Mouse (Mus musculus) ovary, adult 18-20 months (tissue): ENCODE data around the gene 1700020N01Rik.

Experiments
- DNase-seq: peaks from one replicate; pipeline ENCODE4 v3.0.0; 2022; ENCODE audit warnings: low spot score, mixed read lengths

The 1700020N01Rik gene

DNA sequence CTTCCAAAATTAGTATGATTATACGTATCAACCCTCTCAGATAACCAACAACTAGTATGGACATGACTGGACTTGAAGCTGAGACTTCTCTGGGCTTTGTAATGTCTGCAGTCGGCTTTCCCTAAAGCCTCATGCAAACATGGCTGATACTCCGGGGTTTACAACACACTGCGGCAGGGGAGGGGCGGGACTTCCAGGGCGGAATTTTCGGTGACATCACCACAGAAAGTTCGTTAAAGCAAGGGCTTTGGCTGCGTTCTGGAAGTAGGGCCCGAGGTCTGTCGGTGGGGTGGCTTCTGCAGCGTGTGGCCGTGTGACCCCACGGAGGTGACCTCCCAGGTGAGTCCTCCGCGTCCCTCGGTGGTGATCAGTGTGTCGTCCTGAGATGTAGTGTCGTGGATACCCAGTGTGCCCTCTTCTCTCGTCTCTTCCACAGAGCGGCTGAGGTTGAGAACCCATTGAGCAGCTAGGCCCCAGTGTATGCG lies at the start of gene 1700020N01Rik:
TSS of gene 1700020N01Rik (plus strand) at position 250 of the 485 bp plus-strand sequence.
- no peak for DNase-seq

DNA sequence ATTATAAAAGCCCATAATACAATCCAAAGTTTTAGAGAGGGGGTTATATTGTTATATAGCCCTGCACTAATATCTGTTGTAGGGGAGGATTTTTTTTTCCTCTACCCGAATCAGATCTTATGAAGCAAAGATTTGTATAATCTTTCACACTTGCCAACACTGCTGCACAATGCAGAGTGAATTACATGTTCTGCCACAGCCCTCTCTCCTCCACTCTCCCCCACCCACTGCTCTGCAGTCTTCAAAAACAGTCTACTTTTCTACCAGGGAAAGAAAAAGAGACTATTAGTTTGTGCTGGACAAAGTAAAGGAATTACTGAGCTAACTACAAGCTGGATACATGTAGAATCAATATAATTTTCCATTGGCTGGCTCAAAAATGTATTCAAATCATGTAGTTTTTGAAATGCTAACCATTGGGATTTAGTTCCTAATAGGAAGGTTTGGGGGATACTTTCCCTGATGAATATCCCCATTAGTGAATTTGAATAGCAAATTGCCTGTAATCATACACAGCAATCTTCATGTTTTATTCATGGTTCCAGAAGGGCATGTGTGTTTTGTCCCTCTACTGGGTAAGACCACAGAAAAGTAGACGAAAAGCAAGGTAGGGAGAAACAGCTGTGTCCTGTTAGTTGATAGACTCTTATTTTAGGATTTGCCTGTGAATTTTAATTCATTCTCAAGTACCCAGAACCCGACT lies 49.2 kb upstream of the 1700020N01Rik start:
- no peak for DNase-seq

DNA sequence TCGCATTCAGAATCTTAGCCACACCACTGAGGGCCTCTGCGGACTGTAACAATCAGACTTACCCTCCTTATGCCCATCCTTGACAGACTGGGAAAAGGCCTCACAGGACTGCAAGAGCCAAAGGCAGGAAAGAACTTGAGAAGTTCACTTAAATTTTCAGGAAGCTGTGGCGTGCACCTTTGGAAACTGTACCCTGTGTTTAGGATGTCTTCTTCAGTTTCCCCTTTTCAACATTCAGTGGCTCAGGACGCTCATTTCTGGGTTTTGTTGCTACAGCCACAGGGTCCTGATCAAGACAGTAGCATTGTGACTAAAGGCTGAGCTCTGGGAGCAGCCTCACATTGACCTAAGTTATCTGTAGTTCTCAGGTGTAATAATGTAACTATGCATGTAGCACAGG lies 48.2 kb upstream of the 1700020N01Rik start:
- no peak for DNase-seq

DNA sequence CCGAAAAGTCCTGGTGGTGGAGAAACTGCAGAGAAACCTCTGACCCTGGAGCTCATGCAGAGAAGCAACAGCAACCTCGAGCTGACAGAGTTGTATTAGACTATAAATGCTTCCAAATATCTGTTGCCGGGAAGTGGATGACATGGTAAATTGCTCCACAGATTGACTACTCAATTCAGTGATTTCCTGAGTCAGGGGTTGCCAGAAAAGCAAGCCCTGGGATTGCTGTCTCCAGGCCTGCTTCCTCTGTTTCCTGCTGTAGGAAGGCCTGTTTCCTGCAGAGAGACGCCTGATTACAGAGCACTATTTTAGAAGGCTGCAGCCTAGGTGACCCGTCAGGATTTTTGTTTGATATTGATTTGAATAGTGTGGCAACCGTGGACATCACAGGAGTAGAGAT lies 47.5 kb upstream of the 1700020N01Rik start:
- no peak for DNase-seq

DNA sequence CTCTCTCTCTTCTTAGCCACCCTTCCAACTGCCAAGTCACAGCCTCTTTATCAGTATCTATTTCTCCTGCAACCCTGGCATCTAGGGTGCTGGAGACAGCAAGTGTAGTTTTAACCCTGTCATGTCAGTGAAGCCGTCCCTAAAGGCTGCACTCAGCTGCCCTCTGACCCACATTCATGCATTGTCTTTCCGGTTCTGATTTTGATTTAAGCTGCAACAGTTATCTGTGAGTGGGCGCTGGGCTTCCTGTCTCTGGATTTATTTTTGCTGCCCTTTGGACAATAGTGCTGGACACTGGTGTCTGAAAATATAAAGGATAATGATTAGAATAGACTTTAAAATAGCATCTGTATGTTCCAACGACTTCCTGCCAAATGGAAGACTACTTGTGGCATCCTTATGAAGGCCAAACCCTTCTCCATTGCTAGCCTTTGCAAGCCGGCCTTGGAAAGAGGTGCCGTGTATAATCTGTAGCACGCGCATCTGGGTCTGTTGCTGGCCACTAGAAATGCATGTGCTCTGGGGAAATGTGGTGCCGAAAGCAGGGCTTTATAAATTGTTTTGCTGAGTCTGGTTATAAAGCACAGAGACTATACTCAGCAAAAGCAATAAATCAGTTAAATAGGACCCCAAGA lies 44.0 kb upstream of the 1700020N01Rik start:
- no peak for DNase-seq

DNA sequence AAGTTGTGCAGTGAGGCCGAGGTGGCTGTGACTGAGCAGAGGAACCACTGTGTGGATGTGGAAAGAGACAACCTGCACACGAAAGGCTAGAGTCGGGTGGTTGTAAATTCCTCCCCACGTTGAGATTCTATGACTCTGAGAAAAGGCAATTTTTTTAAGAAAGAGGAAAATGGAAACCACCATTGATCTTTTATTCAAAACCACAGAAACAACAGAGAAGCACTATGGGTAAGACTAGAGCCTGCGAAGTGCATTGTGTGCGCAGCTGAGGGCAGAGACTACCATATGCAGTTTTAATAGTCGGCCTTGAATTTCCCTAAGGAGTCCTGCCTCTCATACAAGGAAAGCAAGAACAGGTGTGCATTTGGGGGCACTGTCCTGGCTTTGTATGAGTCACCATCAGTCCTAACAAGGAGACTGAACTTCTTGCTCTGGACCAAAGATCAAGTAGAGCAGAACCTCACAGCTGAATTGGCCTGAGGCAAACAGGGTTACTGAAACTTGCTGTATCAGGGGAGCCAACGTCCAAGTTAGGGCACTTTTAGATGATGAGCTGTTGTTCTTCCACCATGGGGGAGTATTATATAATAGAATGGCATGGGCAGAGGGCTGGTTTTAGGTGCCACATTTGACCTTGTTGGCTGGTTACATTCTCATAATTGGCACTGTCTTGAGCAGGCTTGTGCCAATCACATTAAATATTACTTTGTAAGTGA lies 39.8 kb upstream of the 1700020N01Rik start:
- DNase-seq = no peak

DNA sequence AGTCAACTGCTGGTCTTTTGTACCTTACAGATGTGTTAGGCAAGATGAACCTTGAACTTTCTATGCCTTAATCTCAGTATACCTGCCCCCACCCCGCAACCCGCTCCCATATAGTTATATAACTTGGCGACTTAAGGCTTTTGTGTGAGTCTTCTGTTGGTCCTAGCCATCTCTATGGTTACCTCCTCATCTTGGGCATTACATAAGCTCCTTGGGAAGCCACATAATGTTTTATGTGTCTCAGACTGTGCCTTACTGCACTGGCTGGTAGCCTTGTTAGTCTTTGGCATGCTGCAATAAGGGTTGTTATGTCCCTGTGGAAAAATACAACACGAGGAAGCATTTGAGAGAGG lies 39.3 kb upstream of the 1700020N01Rik start:
- no peak for DNase-seq

DNA sequence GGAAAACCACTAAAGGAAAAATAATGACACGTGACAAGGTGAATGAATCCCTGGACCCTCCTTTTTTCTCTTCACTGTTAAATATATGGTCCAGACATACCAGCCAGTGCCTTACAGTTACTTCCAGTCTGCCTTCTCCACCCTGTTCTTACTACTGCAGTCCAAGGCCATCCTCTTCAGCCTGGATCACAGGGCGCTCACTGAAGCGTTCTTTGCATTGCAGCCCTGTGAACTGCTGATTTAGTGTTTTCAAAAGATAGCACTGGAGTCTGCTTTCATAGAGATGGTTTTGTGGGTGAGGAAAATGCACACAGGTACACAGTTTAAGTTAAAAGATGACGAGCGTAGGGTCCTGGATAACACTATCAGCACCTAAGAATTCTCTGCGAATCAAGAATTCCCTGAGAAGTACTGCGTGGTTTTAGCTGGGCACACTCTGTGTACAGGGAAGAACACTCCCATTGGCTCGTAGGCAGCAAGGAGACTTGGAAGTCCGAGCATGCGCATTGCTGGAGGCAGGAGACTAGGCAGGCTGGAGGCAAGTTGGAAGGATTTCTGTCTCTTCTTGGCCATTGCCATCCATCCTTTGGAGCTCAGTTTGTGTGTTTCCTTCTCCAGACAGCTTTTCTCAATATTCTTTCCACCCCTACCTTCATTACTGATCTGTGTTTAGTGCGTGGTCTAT lies 37.9 kb upstream of the 1700020N01Rik start:
- DNase-seq = no peak

DNA sequence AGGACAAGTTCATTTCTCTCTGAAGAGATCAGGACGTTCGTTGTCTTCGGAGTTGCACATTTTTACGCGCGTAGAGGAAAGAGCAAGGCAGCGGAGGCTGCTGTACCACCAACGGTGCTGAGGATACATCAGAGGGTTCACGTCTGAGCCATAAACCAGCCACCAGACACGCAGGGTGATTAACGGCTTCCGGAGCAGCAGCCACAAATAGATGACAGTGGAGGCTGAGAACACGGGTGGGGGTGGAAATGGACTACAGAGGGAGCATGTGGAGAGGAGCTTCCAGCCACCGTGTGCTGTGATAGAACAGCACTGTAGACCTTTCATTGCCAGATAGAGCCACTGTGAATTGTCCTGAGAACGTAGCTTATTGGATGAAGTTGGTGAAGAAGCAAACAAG lies 33.2 kb upstream of the 1700020N01Rik start:
- DNase-seq = no peak

DNA sequence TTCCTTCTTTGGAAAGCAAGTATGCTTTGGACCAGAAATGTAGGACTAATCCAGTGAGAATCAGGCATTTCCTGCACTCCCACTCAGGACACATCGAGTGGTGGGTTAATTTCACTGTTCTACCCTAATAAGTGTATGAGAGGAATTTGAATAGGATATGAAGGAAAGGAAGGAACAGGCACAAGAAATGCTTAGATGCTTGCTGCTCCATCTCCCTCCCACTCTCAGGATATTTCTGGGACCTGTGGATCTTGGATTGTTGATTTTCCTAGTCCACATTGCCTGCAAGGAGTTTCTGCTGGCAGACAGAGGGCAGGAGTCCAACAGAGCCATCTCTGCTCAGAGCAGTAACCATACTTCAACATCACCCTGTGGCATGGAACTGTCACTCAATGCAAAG lies 31.8 kb upstream of the 1700020N01Rik start:
- no peak for DNase-seq

DNA sequence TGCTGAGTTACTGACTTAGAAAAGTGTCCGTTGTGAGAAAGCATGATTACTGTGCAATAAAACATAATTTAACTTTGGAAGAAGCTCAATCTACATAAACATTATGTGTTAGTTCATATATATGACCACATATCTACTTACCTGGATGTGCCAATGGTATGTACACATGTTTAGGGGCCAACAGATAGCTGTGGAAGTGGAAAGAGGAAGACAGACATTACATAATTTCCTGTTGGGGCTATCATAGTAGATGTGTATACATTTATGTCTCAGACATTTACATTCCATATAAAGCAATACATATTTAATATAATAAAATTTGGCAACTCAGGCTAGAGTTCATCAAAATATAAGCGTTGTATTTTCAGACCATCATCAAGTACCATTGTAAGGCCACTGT lies 29.5 kb upstream of the 1700020N01Rik start:
- no peak for DNase-seq

DNA sequence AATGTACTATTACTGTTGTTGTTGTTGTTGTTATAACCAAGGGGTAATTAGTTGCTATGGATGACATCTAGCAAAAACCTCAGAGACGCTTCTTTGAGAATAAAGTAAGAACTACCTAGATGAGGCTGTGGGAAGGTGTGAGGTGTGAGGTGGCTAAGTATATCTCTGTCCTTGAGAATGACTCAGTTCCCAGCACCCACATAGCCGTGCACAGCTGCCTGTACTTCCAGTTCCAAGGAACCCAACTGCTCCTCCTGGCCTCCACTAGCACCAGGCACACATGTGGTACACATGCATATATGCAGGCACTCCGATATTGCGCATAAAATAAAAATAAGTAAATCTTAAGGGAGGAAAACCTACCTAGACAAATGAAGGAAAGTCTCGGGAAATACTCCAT lies 28.8 kb upstream of the 1700020N01Rik start:
- DNase-seq = no peak

DNA sequence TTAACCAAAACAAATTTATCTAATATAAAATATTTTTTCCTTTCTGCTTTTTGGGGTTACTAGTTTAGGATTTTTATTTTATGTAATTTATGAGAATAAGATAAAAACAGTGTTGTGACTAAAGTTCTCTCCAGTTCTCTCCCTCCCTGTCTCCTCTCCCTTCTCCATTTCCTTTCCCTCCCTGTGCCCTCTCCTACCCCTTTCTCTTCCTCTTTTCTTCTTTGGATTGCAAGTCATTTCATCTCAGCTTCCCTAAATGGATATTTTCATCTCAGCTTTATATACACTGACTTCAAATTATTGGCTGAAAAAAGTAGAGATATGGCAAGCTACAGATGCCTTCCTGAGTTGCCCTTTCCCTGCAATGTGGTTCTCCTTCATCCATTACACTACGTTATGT lies 26.9 kb upstream of the 1700020N01Rik start:
- no peak for DNase-seq

DNA sequence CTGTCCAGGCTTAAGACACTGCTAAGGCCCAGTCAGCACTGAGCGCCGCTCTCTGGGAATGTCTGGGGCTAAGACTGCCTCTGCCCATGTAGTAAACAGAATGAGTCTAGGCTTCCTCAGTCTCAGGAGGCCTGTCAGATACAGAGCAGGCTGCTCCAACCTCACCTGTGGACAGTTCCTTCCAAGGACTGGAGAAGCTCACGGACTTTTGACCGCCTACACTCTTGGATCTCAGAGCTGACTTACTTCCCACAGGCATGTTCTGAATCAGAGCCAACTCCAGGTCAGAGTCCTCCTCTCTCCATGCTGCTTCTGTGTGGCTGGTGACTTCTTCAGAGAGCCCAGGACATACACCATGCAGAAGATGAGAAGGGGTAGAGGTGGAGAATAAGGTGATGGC lies 21.3 kb upstream of the 1700020N01Rik start:
- no peak for DNase-seq

DNA sequence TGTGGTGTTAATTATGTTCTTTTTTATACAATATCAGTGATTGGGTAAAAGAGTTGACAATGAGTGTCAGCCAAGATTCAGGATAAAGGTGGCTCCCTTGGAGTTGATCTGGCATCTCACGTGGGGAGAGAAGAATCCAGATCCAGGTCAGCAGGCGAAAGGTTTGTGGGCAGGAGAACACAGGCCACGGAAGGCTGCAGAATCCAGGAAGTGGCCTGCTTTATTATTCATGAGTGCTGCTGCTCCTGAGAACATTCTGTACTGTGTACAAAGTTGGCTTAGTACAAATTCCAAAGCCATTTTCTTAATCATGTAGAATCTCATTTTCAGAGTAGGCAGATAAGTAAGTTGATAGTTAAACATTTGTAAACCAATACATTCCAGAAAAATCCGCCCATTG lies 19.2 kb upstream of the 1700020N01Rik start:
- DNase-seq = no peak

DNA sequence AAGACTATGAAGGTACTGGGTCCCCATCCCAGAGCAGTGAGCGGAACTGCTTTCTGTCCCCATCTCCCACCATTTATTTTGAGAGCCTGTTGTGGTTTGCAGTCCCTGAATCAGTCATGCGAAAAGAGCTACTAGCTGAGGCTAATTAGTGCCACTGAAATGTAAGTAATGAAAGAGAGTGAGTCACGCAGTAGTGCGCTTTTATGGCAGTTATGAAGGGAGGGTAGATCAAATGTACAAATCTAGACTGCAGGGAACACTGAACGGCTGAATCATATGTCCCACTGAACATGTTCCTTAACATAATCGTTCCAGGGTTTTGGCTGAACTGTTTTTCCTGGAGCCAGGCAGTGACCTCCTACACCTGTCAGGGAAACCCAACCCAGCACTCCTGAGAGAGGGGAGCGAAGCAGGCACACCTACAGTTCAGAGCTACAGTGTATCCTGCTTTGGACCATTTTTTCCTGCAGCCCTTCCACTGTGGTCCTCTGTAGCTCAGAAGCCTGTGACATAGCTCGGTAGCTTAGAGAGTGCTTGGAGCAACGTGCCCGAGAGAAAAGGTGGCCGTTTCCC lies 17.1 kb upstream of the 1700020N01Rik start:
- DNase-seq = no peak

DNA sequence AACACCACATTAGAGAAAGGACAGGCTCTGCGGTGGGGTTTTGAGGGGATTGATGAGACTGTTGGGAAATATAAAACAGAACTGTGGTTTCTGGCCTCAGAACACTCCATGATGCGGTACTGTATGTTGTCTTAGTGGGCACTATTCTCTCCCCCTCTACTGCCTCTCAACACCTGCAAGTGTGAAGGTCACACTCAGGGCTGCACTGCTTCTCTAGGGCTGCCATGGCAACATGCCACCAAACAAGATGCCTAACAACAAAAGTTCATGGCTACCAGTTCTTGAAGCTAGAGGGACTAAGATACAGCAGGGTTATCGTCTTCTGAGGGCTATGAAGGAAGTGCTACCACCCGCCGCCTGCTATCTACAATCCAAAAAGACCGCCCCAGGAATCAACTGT lies 15.1 kb upstream of the 1700020N01Rik start:
- no peak for DNase-seq

DNA sequence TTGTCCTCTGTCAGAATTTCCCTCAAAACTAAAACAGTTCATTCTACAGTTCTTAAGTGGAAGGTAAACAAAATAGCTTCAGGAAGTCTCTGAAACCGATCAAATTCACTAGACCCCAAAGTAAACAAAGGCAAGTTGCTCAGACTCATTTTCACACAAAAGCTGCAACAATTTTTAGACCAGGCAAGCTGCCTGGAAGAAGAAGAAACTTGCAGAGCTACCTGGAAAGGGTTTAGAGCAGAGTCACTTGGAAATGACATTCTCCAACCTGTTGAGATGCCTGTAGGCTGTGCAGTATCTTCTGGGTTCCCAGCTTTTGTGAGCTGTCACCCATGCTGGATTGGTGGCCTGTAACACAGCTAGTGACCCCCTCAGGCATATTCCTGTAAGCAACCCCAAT lies 11.4 kb upstream of the 1700020N01Rik start:
- no peak for DNase-seq

DNA sequence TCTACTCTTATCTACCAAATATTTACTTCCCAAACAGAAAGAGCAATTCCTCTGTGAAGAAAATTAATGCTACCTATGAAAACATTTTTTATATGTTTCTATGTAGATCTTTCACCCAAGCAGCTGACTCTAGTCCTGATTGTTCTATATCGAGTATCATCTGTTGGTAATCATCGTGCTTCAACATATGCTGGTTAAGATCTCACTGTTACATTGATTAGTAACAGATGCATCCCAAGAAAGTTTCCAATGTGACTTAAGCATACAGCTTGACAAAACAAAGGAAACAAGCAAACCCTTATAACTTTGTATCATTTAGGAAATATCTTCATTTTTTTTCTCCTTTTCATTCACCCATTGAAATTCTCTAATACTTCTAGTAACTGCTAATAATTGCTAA lies 5.9 kb upstream of the 1700020N01Rik start:
- no peak for DNase-seq

DNA sequence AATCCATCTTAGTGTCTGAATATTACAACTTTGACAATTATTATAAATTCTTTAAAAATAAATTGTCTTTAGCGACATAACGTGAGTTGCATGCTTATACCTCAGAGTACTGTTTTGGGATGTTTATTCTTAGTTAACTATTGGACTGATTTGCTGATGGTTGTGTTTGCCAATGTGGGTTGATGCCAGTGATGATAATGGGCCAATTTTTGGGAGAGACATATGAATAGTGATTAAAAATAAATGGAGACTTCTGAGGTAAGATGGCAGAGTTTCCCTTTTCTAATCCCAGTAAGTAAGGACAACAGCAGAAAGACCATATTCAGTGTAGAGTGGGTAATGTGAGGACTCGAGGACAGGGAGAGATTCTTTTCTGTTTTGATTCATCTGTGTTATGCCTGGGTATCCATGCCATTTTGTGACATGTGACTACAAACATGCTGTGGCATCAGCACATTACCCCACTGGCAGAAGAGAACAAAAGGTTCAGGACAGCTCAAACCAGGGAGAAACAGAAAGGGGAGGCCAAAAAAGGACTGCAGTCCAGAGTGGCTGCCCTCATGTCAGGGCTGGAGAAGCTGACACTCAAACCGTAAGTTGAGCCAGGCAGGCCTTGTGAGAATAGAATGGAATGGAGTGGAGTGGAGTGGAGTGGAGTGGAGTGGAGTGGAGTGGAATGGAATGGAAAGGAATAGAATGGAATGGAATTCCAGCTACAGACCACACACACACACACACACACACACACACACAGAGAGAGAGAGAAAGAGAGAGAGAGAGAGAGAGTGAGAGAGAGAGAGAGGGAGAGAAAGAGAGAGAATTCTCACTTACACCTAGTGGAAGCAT lies 4.7 kb upstream of the 1700020N01Rik start:
- no peak for DNase-seq

DNA sequence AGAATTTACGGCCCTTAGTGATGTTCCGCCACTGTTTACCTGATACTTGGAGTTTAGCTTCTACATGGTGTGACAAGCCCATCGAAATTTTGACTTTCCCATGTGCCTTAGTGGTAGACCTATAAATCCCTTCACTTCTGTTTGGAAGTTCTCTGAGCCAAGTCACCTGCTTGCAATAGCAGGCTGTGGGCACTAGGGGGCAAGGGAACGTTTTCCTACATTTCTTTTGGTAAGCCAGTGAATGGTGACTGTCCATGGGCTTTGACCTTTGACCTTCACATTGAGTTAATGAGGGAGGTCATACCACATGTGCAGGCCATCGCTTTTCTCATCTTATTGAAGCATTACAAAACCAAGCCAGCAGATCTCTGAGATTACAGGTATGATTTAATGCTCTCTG lies 8.0 kb downstream of the 1700020N01Rik start:
- peak; percentile 17 for DNase-seq
